Mouse (Mus musculus): Measurements from ENCODE around the gene Spesp1.

Gene Spesp1

DNA sequence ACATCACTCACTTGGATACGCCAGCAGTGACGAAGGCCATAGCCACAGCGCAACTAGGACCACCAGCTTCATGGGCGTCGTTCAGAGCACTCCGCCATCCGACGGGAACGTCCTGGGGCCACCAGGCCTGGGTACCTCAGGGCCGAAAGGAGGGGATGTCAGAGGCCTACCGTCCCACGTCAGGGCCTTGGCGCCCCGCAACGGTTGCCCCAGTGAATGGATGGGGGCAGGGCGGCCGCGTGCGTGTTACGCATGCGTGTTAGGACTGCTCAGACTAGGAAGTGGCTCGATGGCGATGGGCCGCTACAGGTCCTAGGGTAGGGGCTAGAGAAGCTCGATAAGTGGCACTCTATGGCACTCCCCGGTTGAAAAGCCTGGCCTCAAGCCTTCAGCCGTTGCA, at the start of gene Spesp1:
Spesp1 (minus strand) TSS at position 218 of the 400 bp plus-strand sequence.
- DNase-seq = no peak

DNA sequence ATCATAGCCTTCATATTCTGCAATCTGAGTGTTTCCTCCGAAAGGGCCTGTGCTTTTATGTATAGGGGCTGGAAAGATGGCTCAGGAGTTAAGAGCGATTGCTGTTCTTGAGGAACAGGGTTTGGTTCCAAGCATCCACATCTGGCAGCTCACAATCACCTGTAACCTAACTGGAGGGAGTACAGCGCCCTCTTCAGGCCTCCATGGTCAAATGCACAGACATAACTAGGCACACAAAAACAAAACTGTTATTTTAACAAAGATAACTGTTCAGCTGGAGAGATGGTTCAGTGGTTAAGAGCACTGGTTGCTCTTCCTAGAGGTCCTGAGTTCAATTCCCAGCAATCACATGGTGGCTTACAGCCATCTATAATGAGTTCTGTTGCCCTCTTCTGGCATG, 44.0 kb upstream of the Spesp1 start:
- DNase-seq = no peak

DNA sequence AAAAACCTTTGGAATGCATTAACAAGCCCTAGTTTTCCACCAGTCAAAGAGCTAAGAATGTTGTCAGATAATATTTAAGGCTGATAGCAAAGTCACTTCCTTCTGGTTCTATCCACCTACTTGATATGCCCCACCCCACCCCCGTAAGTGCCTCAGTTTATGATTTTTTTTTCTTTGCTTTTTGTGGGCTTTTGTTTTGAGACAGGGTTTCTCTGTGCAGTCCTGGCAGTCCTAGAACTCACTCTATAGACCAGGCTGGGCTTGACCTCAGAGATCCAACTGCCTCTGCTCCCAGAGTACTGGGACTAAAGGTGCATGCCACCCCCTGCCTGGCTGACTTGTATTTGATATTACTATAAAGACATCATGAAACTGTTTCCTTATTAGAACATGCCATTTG, 41.8 kb upstream of the Spesp1 start:
- no peak for DNase-seq

DNA sequence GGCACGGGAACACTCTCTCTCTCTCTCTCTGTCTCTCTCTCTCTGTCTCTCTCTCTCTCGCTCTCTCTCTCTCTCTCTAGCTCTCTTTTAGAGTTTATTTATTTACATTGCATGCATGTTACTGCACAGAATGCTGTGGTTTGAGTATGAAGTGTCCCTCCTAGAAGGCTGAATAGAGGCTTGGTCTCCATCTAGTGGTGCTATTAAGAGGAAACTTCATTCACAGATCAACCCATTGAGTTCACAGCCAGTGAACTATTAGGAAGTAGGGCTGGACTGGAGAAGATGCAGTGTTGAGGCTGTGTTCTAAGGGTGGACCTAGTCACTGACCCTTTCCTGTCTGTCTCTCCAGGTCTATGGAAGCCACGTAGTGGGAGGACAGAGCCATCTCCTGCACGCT, 36.7 kb upstream of the Spesp1 start:
- no peak for DNase-seq

GRCm38 (mm10) chr9:62315556-62315955, 33.5 kb upstream of the Spesp1 start:
- DNase-seq = no peak

DNA sequence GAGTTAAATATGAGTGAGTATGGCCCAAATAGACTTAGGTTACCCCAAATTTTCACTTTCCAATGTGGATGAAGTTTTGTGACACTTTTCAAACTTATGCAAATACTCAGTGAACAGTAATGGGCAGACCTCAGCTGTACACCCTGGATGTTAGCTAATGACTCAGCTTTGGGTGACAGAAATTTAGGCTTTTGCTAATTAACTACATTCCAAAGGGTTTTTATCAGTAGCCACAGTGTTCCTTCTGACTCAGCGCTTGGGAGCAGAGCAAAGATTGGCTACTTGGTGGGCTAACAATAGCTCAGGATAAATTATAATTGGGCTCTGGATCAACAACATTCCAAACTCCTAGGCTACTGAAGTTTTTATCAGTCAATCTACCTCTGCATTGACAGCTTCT, 14.9 kb upstream of the Spesp1 start:
- DNase-seq = no peak

DNA sequence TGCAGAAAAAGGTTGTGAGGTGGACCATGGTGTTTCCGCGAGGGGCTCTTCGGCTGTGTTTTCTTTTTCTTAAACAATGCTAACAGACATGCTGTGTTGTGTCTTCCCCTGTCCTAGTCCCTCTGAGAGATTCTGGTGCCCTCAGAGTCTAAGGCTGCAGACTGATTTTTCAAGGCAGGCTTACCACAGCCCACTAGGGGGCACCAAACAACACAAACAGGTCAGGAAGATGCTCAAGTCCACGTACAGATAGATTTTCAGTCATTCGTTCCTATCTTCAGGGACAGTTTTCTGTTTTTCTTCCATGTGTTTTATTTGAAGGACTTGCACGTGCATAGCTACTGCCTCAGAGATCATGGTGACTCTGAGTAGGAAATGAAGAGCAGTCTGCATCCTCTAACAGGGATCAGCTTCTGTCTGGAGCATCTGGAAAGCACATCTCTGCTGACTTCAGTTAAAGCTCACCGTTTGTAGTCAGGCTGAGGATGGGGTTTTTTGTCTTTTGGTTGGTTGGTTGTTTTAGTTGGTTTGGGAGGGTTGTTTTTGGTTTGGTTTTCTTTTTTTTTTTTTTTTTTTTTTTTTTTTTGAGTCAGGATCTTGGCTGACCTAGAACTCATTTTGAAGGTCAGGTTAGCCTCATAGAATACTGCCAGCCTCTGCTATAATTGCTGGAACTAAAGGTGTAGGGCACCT, 13.1 kb upstream of the Spesp1 start:
- DNase-seq = peak; percentile 83

DNA sequence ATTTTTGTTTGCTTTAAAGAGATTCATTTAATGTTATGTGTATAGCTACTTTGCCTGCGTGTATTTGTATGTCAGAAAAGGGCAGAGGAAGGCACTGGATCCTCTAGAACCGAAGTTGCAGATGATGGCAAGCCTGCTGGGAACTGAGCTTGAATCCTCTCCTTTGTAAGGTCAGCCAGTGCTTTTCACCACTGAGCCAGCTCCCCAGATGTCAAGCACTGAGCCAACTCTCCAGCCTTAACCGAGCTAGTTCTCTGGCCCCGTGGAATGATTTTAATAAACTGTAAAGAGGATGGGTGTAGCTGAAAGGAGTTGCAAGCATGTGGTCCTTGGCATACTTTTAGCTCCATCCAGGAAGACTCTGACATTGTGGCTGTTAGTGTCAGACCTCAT, 5.6 kb upstream of the Spesp1 start:
- no peak for DNase-seq

DNA sequence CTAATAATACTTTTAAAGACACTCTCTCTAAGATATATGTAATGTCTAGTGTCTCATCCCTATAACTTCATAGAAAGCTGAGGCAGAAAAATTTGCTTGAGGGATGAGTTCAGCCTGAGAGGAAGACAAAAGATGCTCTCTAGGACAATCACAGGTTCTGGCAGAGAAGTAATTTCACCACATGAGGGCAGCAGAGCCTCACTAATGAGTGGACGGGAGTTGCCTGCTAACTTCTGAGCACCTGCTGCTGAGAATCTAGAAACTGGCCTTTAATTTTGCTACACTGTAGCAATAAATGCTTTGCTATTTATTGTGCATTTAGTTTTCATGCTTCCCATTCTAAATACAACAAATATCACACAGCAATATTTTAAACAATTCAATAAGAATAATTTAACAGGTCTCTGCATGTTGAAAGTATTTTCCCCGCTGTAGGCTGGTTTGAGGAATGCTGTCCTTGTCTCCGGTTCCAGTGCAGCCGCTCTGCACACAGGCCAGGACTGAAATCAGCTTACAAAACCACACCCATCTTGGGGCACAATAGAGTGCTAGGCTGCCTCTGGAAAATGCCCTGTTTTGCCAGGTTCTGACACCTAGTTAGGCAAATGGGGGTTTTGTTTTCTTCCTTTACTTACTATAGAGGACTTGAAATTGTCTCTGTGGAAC, 5.1 kb upstream of the Spesp1 start:
- peak; percentile 68 for DNase-seq

GRCm38 (mm10) chr9:62284266-62284665, 2.3 kb upstream of the Spesp1 start:
- no peak for DNase-seq

DNA sequence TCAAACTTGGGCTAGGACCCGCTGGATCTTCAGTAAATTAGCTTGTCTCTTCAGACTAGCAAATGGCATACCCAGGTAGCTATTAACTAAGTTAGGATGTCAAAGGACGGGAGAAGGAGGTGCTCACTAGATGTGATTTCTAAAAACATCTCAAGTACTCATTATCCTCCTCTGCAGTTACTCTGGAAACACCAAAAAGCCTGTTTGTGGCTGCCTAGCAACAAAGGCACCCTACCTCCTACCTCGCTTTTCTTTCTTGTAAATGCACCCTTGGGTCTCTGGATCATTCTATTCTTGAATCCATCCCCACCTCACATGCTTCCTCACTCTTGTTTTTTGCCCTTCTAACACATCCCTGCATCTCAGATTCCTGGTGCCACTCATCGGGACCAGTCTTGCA, 5.1 kb downstream of the Spesp1 start:
- no peak for DNase-seq

GRCm38 (mm10) chr9:62270775-62271399, 11.1 kb downstream of the Spesp1 start:
- DNase-seq = no peak

- no peak for DNase-seq
These were observed 12.8 kb downstream of the Spesp1 start for GRCm38 (mm10) chr9:62269161-62269560.

- no peak for DNase-seq
These were observed 16.7 kb downstream of the Spesp1 start for GRCm38 (mm10) chr9:62265278-62265677.

- no peak for DNase-seq
These were observed 18.4 kb downstream of the Spesp1 start for GRCm38 (mm10) chr9:62263652-62264051.

GRCm38 (mm10) chr9:62261406-62261805, 20.6 kb downstream of the Spesp1 start:
- DNase-seq = no peak

DNA sequence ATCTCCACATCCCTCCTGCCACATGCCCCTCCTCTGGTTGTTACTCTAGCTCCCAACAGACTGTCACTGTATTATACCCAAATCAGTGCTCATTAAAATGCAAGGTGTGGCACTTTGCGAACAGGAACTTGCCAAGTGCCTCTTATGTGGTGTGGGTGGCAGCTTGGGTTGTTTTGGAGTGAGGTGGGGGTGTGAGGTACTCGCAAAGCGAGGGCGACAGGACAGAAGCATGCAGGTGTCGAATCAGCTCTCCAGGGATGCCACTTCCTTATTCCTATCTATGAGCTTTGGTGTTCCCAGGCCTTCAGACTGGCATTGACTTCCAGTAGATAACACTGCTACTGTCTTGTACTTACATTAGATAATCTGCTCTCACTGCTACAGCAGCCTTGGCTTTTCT, 21.0 kb downstream of the Spesp1 start:
- DNase-seq = no peak

- no peak for DNase-seq
These were observed 24.0 kb downstream of the Spesp1 start for GRCm38 (mm10) chr9:62258005-62258404.

GRCm38 (mm10) chr9:62255896-62256576, 26.0 kb downstream of the Spesp1 start:
- DNase-seq = no peak

GRCm38 (mm10) chr9:62253736-62254443, 28.1 kb downstream of the Spesp1 start:
- no peak for DNase-seq

GRCm38 (mm10) chr9:62250296-62250695, 31.7 kb downstream of the Spesp1 start:
- no peak for DNase-seq

DNA sequence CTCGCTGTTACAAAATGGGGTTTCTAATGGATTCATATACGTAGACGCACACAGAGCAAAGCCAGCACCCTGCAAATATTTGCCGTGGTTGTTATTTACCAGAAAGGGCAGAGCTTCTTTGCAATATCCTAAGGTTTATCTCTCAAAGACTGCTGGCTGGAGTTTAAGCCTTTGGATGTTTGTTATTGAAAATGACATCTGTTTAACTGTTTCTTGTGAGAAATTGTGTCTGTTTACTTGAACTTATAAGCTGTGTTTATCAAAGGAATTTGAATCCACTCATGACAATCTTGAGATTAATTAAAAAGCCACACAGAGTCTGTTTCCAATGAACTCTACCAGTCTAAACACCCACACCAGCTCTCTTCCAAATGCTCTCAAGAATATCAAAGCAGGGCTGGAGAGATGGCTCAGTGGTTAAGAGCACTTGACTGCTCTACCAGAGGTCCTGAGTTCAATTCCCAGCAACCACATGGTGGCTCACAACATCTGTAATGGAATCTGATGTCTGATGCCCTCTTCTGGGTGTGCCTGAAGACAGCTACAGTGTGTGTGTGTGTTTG, 35.5 kb downstream of the Spesp1 start:
- no peak for DNase-seq

All from cerebellum, adult 11 months (tissue).